Mouse (Mus musculus): ENCODE measurements at regions not wholly inside any gene's neighbourhood (a gene's known extent, or its start where the extent isn't known, plus 50 kb on each side); places are given as distances from the start of the nearest gene placed in this dataset.

DNA sequence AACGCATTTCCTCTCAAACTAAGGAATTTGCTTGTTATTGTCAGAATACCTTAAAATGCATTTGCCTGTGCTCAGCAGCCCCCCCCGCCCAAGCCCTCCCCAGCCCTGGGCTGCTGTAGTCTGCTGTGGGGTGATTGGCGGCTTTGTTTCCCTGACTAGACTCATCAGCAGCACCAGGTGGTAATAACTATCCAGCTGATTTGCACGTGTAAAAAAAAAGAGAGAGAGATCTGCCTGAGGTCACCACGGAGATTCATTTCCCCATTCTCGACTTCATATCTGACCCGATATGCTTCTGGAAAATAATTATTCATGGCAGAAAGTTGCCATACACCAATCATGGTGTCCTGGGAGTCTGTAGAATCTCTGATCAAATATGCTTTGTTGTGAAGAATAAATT lies 56.5 kb upstream of the Atp5g3 start:
- TF ChIP-seq CTCF (IDR thresholded peaks at IDR 0.05; ENCODE audit: insufficient read depth, low read length) (no peak), POLR2A (IDR thresholded peaks at IDR 0.05; ENCODE audit: borderline replicate concordance, extremely low read depth, low read depth, low read length) (no peak)

All from lung, adult 2 months (tissue).